Mouse (Mus musculus) cortical plate, adult 2 months (tissue): Measurements from ENCODE around the gene Hemgn.

Source experiments
- CTCF ChIP-seq: fragments of 200-500 bp; IDR thresholded peaks from 2 replicates; pipeline ENCODE4 v1.5.1; 2011; ENCODE audit warnings: mild to moderate bottlenecking, control low read depth, low read length; ENCODE audit not compliant: insufficient read depth; ENCODE audit errors: extremely low read depth
- POLR2A ChIP-seq: fragments of 200-500 bp; IDR thresholded peaks from 2 replicates; pipeline ENCODE4 v1.6.1; 2011; ENCODE audit warnings: mild to moderate bottlenecking, low read length, control low read depth; ENCODE audit not compliant: insufficient read depth; ENCODE audit errors: extremely low read depth

GRCm38 (mm10) chr4:46445237-46445945, 32.1 kb upstream of the Hemgn start:
- TF ChIP-seq POLR2A (no peak), CTCF (no peak)
